25 mouse cellular contexts compared by ENCODE assay signal in genomic region chr2:43469161-43469560, GRCm38 (mm10).
"Had no signal": no experiment of that assay in that cellular context is flagged by ENCODE, and none has a peak within 500 bp of the region (broad histone marks: within the 10 kb centered on the region; RNA-seq: fewer than 3 reads in every experiment).

No protein-coding gene starts in this region.

- H3K27ac ChIP-seq: embryonic facial prominence, embryonic 10.5 days; embryonic facial prominence, embryonic 12.5 days; embryonic facial prominence, embryonic 13.5 days; embryonic facial prominence, embryonic 15.5 days; forebrain, embryonic 10.5 days; forebrain, embryonic 12.5 days; forebrain, embryonic 13.5 days; forebrain, embryonic 15.5 days; gastrocnemius, adult 2 months; heart, adult 2 months had no signal

- H3K4me1 ChIP-seq: embryonic facial prominence, embryonic 10.5 days; embryonic facial prominence, embryonic 12.5 days; embryonic facial prominence, embryonic 13.5 days; embryonic facial prominence, embryonic 15.5 days; forebrain, embryonic 10.5 days; forebrain, embryonic 12.5 days; forebrain, embryonic 13.5 days; forebrain, embryonic 15.5 days had no signal

- H3K27me3 ChIP-seq: embryonic facial prominence, embryonic 12.5 days; embryonic facial prominence, embryonic 13.5 days; embryonic facial prominence, embryonic 15.5 days; forebrain, embryonic 12.5 days; forebrain, embryonic 13.5 days; forebrain, embryonic 15.5 days had no signal

- H3K36me3 ChIP-seq: embryonic facial prominence, embryonic 10.5 days; embryonic facial prominence, embryonic 12.5 days; embryonic facial prominence, embryonic 13.5 days; embryonic facial prominence, embryonic 15.5 days; forebrain, embryonic 10.5 days; forebrain, embryonic 12.5 days; forebrain, embryonic 15.5 days had no signal

- H3K9ac ChIP-seq: embryonic facial prominence, embryonic 12.5 days; embryonic facial prominence, embryonic 13.5 days; embryonic facial prominence, embryonic 15.5 days; forebrain, embryonic 12.5 days; forebrain, embryonic 13.5 days; forebrain, embryonic 15.5 days; forebrain, postnatal 0 days had no signal

- H3K4me3 ChIP-seq: embryonic facial prominence, embryonic 10.5 days; embryonic facial prominence, embryonic 12.5 days; embryonic facial prominence, embryonic 13.5 days; embryonic facial prominence, embryonic 15.5 days; erythroblast, embryonic 14.5 days; forebrain, embryonic 10.5 days; forebrain, embryonic 12.5 days; forebrain, embryonic 13.5 days; forebrain, embryonic 15.5 days; gastrocnemius, adult 2 months; heart, adult 2 months had no signal

- DNase-seq: cerebellum, adult 9-10 months; cerebellum, adult 9-11 months; cerebellum, postnatal 10 days; cerebellum, postnatal 14 days; cerebellum, postnatal 25 days; cerebellum, postnatal 36 days; embryo, embryonic 11 days; forebrain, postnatal 0 days; gastrocnemius, adult 2 months; gastrocnemius, postnatal 10 days; gastrocnemius, postnatal 14 days; gastrocnemius, postnatal 25 days; gastrocnemius, postnatal 36 days; heart, adult 11 months; heart, adult 18-20 months; heart, adult 2 months had no signal
